In genomic region chr14:34582740-34583427, GRCm38 (mm10) we compare ENCODE assay signal across 23 mouse cellular contexts. TPM values are rescaled to one million over a fixed set of nuclear protein-coding genes. Genes with fewer than 3 reads are reported as not detected.
DNase-seq lines count a peak whose midpoint lies in the region; ATAC-seq and TF ChIP-seq lines count a peak whose summit lies in the region.
"Had no signal": no experiment of that assay in that cellular context is flagged by ENCODE, and none has a peak within 500 bp of the region (broad histone marks: within the 10 kb centered on the region; RNA-seq: fewer than 3 reads in every experiment).

No protein-coding gene starts in this region.

- no peak overlapping the region for H3K9ac ChIP-seq in lung, embryonic 14.5 days
- H3K9ac ChIP-seq in forebrain, embryonic 12.5 days = no peak overlapping the region
- H3K9ac ChIP-seq: midbrain, embryonic 15.5 days; stomach, embryonic 15.5 days had no signal

- 0 out of 2 replicates have a peak overlapping the region, but pooled peaks have one; percentile 42 for H3K27ac ChIP-seq in lung, embryonic 14.5 days (ENCODE audit: low read depth)
- peak overlapping the region; percentile 74 for H3K27ac ChIP-seq in heart, embryonic 10.5 days
- H3K27ac ChIP-seq in forebrain, embryonic 12.5 days = no peak overlapping the region
- H3K27ac ChIP-seq: macrophage; midbrain, embryonic 15.5 days; stomach, embryonic 15.5 days had no signal

- H3K4me1 ChIP-seq in lung, embryonic 14.5 days (ENCODE audit: insufficient read depth) = no peaks in the 10 kb centered on the region
- H3K4me1 ChIP-seq in heart, embryonic 10.5 days = peaks cover 58% of the 10 kb centered on the region
- H3K4me1 ChIP-seq in forebrain, embryonic 12.5 days = no peaks in the 10 kb centered on the region
- H3K4me1 ChIP-seq: midbrain, embryonic 15.5 days had no signal

- no peak for TF ChIP-seq CTCF in lung, embryonic 14.5 days (IDR thresholded peaks at IDR 0.05; ENCODE audit: low read depth)

- no peak for DNase-seq in lung, embryonic 14.5 days
- no peak for DNase-seq in lung, adult 18-20 months
- no peak for DNase-seq in heart, embryonic 10.5 days (ENCODE audit: low spot score)
- DNase-seq in heart, postnatal 10 days = peak; percentile 86 to 87
- peak; percentile 40 to 64 for DNase-seq in kidney, postnatal 4 days
- DNase-seq in layer of hippocampus, adult 8-10 months (ENCODE audit: low spot score in 2 of 2) = no peak
- no peak for DNase-seq in thymus, postnatal 4 days
- DNase-seq: cerebellum, adult 8-10 months; layer of hippocampus, adult 9-11 months; thymus, postnatal 36 days had no signal

- no peaks in the 10 kb centered on the region for H3K36me3 ChIP-seq in lung, embryonic 14.5 days (ENCODE audit: insufficient read depth)
- H3K36me3 ChIP-seq in heart, embryonic 10.5 days = peaks cover 64% of the 10 kb centered on the region
- H3K36me3 ChIP-seq in forebrain, embryonic 12.5 days (replicated peaks) = no peaks in the 10 kb centered on the region
- H3K36me3 ChIP-seq: midbrain, embryonic 15.5 days; stomach, embryonic 15.5 days had no signal

- no peaks in the 10 kb centered on the region for H3K9me3 ChIP-seq in lung, embryonic 14.5 days (ENCODE audit: low read depth, low read length)
- H3K9me3 ChIP-seq in heart, embryonic 10.5 days = no peaks in the 10 kb centered on the region
- no peaks in the 10 kb centered on the region for H3K9me3 ChIP-seq in forebrain, embryonic 12.5 days
- H3K9me3 ChIP-seq: midbrain, embryonic 15.5 days; stomach, embryonic 15.5 days had no signal

- peak; percentile 42; the same call in 1 of the 2 replicates for ATAC-seq in lung, embryonic 14.5 days (ENCODE audit: insufficient read depth)
- no peak for ATAC-seq in forebrain, embryonic 12.5 days (ENCODE audit: low FRiP score)
- ATAC-seq: activated CD4-positive, CD25-positive, alpha-beta regulatory T cell, adult 4 months; CD4-positive, CD25-positive, alpha-beta regulatory T cell, adult 4 months; forebrain, embryonic 14.5 days; inflammation-experienced regulatory T-cells, adult 6 months; midbrain, embryonic 15.5 days had no signal

- H3K27me3 ChIP-seq in lung, embryonic 14.5 days (ENCODE audit: insufficient read depth, low read length) = no peaks in the 10 kb centered on the region
- H3K27me3 ChIP-seq in heart, embryonic 10.5 days (ENCODE audit: insufficient read depth, poor library complexity, severe bottlenecking) = no peaks in the 10 kb centered on the region
- H3K27me3 ChIP-seq in forebrain, embryonic 12.5 days = no peaks in the 10 kb centered on the region
- H3K27me3 ChIP-seq: midbrain, embryonic 15.5 days; stomach, embryonic 15.5 days had no signal

- intact Hi-C loops in heart, postnatal 10 days (cut with DNase I) = no loop called here

- no peak overlapping the region for H3K4me2 ChIP-seq in lung, embryonic 14.5 days
- H3K4me2 ChIP-seq in forebrain, embryonic 12.5 days = no peak overlapping the region
- H3K4me2 ChIP-seq: midbrain, embryonic 15.5 days; stomach, embryonic 15.5 days had no signal

- 45% methylated on average over 3 of the region's 3 CpGs for WGBS in lung, embryonic 14.5 days
- 55% methylated on average over 3 of the region's 3 CpGs for WGBS in heart, embryonic 10.5 days
- WGBS in forebrain, embryonic 12.5 days = 74% methylated on average over 3 of the region's 3 CpGs

- no peak overlapping the region for H3K4me3 ChIP-seq in lung, embryonic 14.5 days (ENCODE audit: low read depth, low read length)
- H3K4me3 ChIP-seq in heart, embryonic 10.5 days = 0 out of 2 replicates have a peak overlapping the region, but pooled peaks have one; percentile 22
- no peak overlapping the region for H3K4me3 ChIP-seq in forebrain, embryonic 12.5 days (replicated peaks)
- H3K4me3 ChIP-seq: midbrain, embryonic 15.5 days; stomach, embryonic 15.5 days had no signal

RNA-seq across cellular contexts. Expression of gene Ldb3, which starts 5.6 kb away (rescaled TPM):
- polyA plus RNA-seq in lung, embryonic 14.5 days (2014; fragmentation: Nextera tagmentation; extraction: Ambion mirVana) = 0.79 and 4.2 TPM in 2 replicates
- polyA plus RNA-seq in heart, embryonic 10.5 days (2016; fragmentation: Nextera tagmentation; extraction: Ambion mirVana) = 136 and 219 TPM in 2 replicates
- 100 to 1,000 TPM; 879 to 920 TPM for total RNA-seq in heart, postnatal 10 days (2021)
- total RNA-seq in layer of hippocampus, adult 8-10 months (2022) = 1 to 10 TPM; 4.1 to 4.8 (median 4.3) TPM
- polyA plus RNA-seq in forebrain, embryonic 12.5 days (2016; fragmentation: Nextera tagmentation; extraction: Ambion mirVana) = 0.13 and 0.20 TPM in 2 replicates
- polyA plus RNA-seq: activated CD4-positive, CD25-positive, alpha-beta regulatory T cell, adult 4 months; CD4-positive, CD25-positive, alpha-beta regulatory T cell, adult 4 months; inflammation-experienced regulatory T-cells, adult 6 months; macrophage had no signal

RNA-seq across cellular contexts. Expression of gene Opn4, which starts 17.1 kb away (rescaled TPM):
- polyA plus RNA-seq in lung, embryonic 14.5 days (2014; fragmentation: Nextera tagmentation; extraction: Ambion mirVana) = not detected in 2 replicates
- polyA plus RNA-seq in heart, embryonic 10.5 days (2016; fragmentation: Nextera tagmentation; extraction: Ambion mirVana) = 4.1 and 5.9 TPM in 2 replicates
- total RNA-seq in heart, postnatal 10 days (2021) = 1 to 10 TPM; 2.0 to 2.3 TPM
- total RNA-seq in layer of hippocampus, adult 8-10 months (2022) = not detected
- polyA plus RNA-seq in forebrain, embryonic 12.5 days (2016; fragmentation: Nextera tagmentation; extraction: Ambion mirVana) = 0.19 and 0.28 TPM in 2 replicates
- total RNA-seq: left cerebral cortex, postnatal 10 days; liver, adult 2 months had no signal
- polyA plus RNA-seq: activated CD4-positive, CD25-positive, alpha-beta regulatory T cell, adult 4 months; CD4-positive, CD25-positive, alpha-beta regulatory T cell, adult 4 months; forebrain, embryonic 14.5 days; gonadal fat pad, adult 2 months; inflammation-experienced regulatory T-cells, adult 6 months; liver, adult 2 months; macrophage; midbrain, embryonic 15.5 days; neural tube, embryonic 11.5 days; small intestine, adult 2 months; stomach, embryonic 15.5 days had no signal

Comparison
In these comparisons a context has a peak if more than half of its experiments do, and no peak if none do; other contexts are left out.
1. DNase-seq: peak in heart, postnatal 10 days (2 of 2) and kidney, postnatal 4 days (2 of 2); none in lung, embryonic 14.5 days (single experiment), lung, adult 18-20 months (0 of 2), heart, embryonic 10.5 days (single experiment), layer of hippocampus, adult 8-10 months (0 of 2) and thymus, postnatal 4 days (single experiment).
2. RNA of gene Ldb3, which starts 5.6 kb away (polyA plus RNA-seq): 136 to 219 TPM in heart, embryonic 10.5 days; 0.79 to 4.2 TPM in lung, embryonic 14.5 days and 0.13 to 0.20 TPM in forebrain, embryonic 12.5 days; every median in the first group is over 10 times any median in the second.